Mouse (Mus musculus): ENCODE data around the gene Pde8a.
"Not testable (repeated sequence)": the region's sequence is repeated elsewhere in the genome, so short reads cannot be mapped to it uniquely, and the experiment has no call there.

Gene Pde8a

GRCm38 (mm10) chr7:81213347-81214152 is at the start of gene Pde8a:
Pde8a (plus strand) TSS chr7:81213596.
- peak; percentile 14 to 66 for DNase-seq (ENCODE audit: low spot score in 2 of 2)

DNA sequence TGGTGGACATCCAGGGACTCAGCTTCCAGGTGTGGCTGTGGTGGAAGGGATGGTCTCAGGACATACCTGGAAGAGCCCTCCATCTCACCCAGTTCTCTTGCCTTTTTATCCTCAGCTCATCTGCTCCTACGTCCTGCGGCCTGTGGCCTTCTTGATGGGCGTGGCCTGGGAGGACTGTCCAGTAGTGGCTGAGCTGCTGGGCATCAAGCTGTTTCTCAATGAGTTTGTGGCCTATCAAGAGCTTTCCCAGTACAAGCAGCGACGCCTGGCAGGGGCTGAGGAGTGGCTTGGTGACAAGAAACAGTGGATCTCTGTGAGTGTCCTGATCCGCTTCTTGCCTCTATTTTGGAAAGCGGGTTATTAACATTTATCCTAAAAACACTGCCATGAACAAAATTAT is 49.0 kb upstream of the Pde8a start:
- no peak for DNase-seq (ENCODE audit: low spot score in 2 of 2)

GRCm38 (mm10) chr7:81167124-81167523 is 46.3 kb upstream of the Pde8a start:
- no peak for DNase-seq (ENCODE audit: low spot score in 2 of 2)

DNA sequence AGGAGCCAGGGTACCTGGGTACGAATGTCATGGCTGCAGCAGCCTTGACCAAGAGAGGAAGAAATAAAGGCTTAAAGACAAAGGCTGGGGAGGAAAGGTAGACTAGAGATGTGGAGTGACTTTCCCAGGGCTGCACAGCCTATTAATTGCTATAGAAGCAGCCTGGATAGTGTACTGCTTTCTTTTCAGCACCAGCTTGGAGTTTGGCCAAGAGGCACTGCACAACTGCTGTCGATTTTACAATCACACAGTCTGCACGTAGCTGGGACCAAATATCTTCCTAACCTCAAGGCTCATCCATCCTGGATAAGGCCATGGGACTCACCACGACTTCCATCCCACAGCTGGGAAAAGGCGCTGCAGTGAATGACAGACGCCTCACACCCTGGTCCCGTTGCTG is 44.0 kb upstream of the Pde8a start:
- no peak for DNase-seq (ENCODE audit: low spot score in 2 of 2)

DNA sequence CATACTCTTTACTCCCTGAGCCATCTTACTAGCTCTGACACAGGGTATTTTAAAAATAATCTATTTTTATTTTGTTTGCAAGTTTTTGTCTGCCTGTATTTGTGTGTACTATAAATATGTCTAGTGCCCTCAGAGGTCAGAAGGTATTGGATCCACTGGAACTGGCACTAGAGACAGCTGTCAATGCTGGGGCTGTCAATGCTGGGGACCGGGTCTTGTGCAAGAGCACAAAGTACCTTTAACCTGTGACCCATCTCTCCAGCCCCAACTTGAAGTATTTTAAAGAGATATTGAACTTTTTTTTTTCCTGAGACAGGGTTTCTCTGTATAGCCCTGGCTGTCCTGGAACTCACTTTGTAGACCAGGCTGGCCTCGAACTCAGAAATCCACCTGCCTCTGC is 39.5 kb upstream of the Pde8a start:
- DNase-seq (ENCODE audit: low spot score in 2 of 2), result no peak

DNA sequence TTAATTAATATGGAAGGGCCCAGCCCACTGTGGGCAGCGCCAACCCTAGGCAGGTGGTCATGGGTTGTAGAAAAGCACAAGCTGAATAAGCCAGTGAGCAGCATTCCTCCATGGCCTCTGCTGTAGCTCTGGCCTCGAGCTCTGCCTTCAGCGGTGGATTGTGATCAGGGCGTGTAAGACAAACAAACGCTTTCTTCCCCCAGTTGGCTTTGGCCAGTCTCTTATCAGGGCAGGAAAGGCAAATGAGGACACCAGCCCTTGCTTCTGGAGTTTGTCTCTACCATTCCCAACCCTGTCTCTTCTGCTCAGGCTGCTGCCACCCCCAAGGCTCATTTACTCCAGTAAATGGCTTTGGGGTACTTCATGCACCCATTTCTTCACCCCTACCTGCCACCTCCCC is 38.7 kb upstream of the Pde8a start:
- no peak for DNase-seq (ENCODE audit: low spot score in 2 of 2)

DNA sequence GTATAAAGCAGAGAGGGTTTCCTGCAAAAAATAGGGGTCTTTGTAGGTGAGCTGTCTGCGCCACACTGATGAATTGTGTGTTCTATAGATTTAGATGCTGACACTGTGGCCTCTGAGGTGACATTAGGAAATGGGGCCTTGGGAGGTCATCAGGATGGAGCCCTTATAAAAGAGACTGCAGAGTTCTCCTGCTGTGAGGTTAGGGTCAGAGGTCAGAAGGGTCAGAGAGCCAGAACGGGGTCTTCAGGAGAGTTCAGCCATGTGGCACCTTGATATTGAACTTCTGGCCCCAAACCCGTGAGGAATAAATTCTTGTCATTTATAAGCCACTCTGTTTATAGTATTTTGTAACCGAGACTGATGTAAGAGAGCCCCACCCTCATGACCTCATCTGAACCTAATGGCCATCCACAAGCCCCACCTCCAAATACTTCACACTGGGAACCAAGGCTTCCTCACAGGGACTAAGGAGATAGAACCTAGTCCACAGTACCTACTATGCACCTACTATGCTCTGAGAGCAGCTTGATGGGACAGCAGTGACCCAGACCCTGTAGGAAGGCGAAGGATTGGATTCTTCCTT is 37.1 kb upstream of the Pde8a start:
- no peak for DNase-seq (ENCODE audit: low spot score in 2 of 2)

- no peak for DNase-seq (ENCODE audit: low spot score in 2 of 2)
Observed at GRCm38 (mm10) chr7:81179494-81179893, 33.9 kb upstream of the Pde8a start.

DNA sequence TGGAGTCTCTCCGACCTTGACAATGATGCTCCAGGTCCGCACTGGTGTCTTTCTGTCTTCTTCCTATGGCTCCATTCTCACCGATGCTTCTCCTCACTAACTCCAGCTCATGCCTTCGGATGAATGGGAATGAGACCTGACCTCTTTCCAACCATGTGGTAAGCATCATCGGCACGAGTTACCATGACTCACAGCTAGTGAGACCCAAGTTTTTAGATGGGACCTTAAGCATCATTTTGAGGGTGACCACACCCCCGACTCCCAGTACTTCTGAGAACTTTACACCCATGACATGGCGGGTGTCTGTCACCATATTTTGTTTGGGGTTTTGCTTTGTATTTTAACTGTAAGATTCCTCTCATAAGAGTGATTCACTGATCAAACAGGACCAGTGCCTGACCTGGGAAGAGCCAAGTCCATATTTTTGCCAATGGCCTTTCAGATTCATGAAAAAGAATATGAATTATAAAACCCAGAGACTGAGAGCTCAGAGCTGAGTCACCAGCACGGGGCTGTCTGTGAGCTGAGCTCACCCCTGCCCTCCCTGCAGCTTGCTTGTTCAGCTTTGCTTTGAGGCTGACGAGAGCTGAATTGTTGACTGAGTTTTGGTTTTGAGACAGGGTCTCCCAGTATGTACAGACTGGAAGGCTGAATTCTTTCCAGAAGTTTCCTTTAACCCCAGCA is 30.8 kb upstream of the Pde8a start:
- no peak for DNase-seq (ENCODE audit: low spot score in 2 of 2)

- no peak for DNase-seq (ENCODE audit: low spot score in 2 of 2)
Observed at GRCm38 (mm10) chr7:81183181-81183580, 30.2 kb upstream of the Pde8a start.

- DNase-seq (ENCODE audit: low spot score in 2 of 2), result no peak
Observed at GRCm38 (mm10) chr7:81184136-81184535, 29.3 kb upstream of the Pde8a start.

- DNase-seq (ENCODE audit: low spot score in 2 of 2), result no peak
Observed at GRCm38 (mm10) chr7:81184651-81185050, 28.7 kb upstream of the Pde8a start.

GRCm38 (mm10) chr7:81186036-81186435 is 27.4 kb upstream of the Pde8a start:
- not testable (repeated sequence) for DNase-seq (ENCODE audit: low spot score in 2 of 2)

- no peak for DNase-seq (ENCODE audit: low spot score in 2 of 2)
Observed at GRCm38 (mm10) chr7:81189180-81189579, 24.2 kb upstream of the Pde8a start.

DNA sequence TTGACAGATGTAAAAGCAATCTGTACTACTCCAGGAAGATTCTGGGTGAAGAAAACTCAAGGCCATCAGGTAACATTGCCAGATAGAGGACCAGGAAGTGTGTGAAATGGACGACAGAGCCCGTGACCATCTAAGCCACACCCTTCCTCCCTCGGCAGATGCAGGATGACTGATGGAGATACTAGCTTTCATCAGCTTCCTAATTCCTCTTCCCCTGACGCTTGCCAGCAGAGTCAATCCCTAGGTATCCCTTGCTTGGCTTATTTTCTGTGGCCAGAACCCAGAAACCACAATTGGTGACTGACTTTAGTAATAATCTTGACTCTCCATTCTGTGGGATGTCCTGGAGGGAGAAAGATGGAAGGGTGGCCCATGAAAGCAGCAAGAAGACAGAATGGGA is 17.9 kb upstream of the Pde8a start:
- no peak for DNase-seq (ENCODE audit: low spot score in 2 of 2)

DNA sequence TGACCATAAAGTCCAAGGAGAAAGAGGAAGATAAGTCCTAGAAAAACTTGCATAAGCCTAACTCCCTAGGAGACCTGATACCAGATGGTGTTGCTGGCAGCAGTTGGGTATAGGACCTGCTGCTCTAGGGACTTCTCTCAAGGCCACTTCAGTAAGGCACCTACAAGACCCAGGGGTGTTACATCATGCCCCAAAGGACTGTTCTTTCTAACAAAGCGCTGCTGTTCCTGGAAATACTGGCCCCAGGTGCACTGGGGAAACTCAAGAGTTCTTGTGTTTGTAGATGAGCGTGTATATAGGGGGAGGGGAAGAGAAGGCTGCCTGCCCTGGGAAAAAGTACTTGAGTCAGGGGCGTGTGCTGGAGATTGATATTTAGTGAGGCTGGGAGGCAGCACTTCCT is 16.6 kb upstream of the Pde8a start:
- no peak for DNase-seq (ENCODE audit: low spot score in 2 of 2)

DNA sequence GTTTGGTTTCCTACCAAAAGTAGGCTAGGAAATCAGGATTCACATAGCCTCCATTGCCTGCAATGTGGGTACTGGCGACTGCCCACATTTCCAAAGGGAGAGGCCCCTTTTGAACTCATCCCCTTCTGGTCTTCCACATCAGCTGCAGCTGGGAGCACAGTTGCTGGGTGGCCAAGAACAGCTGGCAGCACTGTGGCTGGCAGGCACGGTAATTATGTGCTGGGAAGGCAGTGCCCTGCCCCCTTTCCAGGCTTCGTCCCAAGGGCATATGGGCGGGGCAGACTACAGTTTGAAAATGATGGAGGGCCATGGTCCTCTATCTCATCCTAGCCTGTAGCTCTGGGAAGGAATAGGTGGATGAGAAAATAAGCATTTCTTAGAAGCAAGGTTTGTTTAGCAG is 14.9 kb upstream of the Pde8a start:
- DNase-seq (ENCODE audit: low spot score in 2 of 2), result no peak

- no peak for DNase-seq (ENCODE audit: low spot score in 2 of 2)
Observed at GRCm38 (mm10) chr7:81199109-81199508, 14.3 kb upstream of the Pde8a start.

- DNase-seq (ENCODE audit: low spot score in 2 of 2), result no peak
Observed at GRCm38 (mm10) chr7:81199757-81200156, 13.6 kb upstream of the Pde8a start.

DNA sequence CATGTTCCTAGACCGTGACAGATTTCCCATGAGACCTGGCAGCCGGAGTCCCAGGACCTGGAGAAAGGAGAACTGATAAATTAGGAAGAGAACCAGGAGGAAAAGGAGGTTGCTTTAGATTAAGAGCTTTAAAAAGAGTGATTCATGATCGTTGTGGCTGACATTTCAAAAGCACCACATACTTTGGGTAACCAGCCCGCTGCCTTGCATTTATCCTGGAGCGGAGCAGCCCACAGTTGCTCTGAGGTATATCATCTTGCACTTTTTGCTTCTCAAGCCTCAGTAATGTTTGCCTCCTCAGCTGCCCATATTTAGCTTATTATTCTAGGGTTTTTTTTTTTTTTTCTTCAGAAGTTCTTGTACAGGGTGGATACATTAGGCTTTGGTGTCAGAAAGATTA is 11.0 kb upstream of the Pde8a start:
- DNase-seq (ENCODE audit: low spot score in 2 of 2), result no peak

DNA sequence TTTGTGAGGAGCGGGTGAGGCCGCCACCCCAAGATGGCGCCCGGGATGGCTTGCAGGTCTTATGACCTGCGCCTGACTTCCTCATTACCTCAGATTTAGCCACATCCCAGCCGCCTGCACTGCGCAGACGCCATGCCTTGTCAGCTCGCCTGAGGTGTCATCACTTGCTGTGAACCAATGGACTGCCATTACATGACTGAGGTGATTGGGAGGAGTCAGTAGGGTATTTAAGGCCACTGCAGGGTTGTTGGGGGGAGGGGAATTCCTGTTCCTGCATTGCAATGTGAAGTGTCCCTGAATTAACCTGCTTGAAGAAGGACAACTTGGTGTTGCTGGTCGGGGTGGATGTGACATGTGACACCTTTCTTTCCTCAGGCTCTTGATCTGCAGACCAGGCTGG is 9.8 kb upstream of the Pde8a start:
- DNase-seq (ENCODE audit: low spot score in 2 of 2), result not testable (repeated sequence)

DNA sequence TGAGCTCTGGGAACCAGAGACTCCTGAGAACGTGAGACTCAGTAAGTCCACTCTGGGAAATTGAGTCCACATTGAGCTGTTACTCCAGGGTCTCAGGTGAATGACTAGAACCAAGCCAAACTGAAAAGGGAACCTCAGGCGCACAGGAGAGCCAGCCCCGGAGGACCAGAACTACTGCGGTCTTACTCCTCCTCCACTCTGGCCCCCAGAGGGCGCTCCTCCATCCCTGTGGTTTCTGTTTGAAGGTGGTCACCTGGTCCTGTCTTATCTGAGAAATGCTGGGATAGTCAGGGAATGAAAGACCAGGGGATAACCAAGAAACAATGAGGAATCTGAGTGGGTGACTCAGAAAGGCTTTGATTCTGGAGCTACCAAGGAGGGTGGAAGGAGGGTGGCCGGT is 4.5 kb upstream of the Pde8a start:
- DNase-seq (ENCODE audit: low spot score in 2 of 2), result peak; percentile 56 to 80

All from spleen, postnatal 4 days (tissue).